Mouse (Mus musculus) kidney, postnatal 0 days (tissue): ENCODE data around the gene Zmiz1. TPM values are rescaled to one million over a fixed set of nuclear protein-coding genes. Genes with fewer than 3 reads are reported as not detected.

Experiments used
- ATAC-seq: fragments of 200-750 bp; cut with Nextera tagmentation; replicated peaks from 2 replicates; pipeline ENCODE4 v1.8.0; 2017; ENCODE audit warnings: low read depth, moderate number of reproducible peaks, moderate TSS enrichment, moderate library complexity; ENCODE audit not compliant: low FRiP score
- DNase-seq: peaks from one replicate; pipeline ENCODE4 v3.0.0-alpha.2; 2016; ENCODE audit warnings: low spot score
- H3K27ac ChIP-seq: fragments of 300-500 bp; sonication (generic); 2 replicates; pipeline ENCODE4 v1.5.1; 2014; ENCODE audit warnings: mild to moderate bottlenecking
- H3K27me3 ChIP-seq: fragments of 300-500 bp; sonication (generic); 2 replicates; pipeline ENCODE4 v1.6.1; 2014; ENCODE audit warnings: low read length, mixed read lengths; ENCODE audit not compliant: insufficient read depth
- H3K36me3 ChIP-seq: fragments of 300-500 bp; sonication (generic); 2 replicates; pipeline ENCODE4 v1.6.1; 2014; ENCODE audit warnings: low read length, mixed read lengths; ENCODE audit not compliant: insufficient read depth
- H3K4me1 ChIP-seq: fragments of 300-500 bp; sonication (generic); replicated peaks from 2 replicates; pipeline ENCODE4 v1.6.1; 2014; ENCODE audit warnings: antibody characterized with exemption, low read length, mixed read lengths; ENCODE audit not compliant: insufficient read depth
- H3K4me2 ChIP-seq: fragments of 300-500 bp; sonication (generic); 2 replicates; pipeline ENCODE4 v1.6.1; 2014; ENCODE audit warnings: mild to moderate bottlenecking, low read length, moderate library complexity, mixed read lengths
- H3K4me3 ChIP-seq: fragments of 300-500 bp; sonication (generic); replicated peaks from 2 replicates; pipeline ENCODE4 v1.5.1; 2014; ENCODE audit warnings: low read depth, low read length
- H3K9ac ChIP-seq: fragments of 300-500 bp; sonication (generic); 2 replicates; pipeline ENCODE4 v1.6.1; 2014; ENCODE audit warnings: low read depth, low read length
- H3K9me3 ChIP-seq: fragments of 300-500 bp; sonication (generic); replicated peaks from 2 replicates; pipeline ENCODE4 v1.6.1; 2016; ENCODE audit warnings: low read length, inconsistent platforms, mixed read lengths
- CTCF ChIP-seq: IDR thresholded peaks from 2 replicates; pipeline ENCODE4 v1.5.1; 2016; ENCODE audit warnings: antibody characterized with exemption, low read depth, mild to moderate bottlenecking, moderate library complexity
- WGBS: fragments of 180-500 bp; shearing (Covaris S2); extraction: QIAGEN DNeasy Blood & Tissue Kit; methylation state at CpG from one replicate; pipeline ENCODE4 v1.1.7; 2014; 5-methylcytosine and 5-hydroxymethylcytosine counted together
- polyA plus RNA-seq: library from polyadenylated mRNA; unstranded; fragments of >200 nt; fragmentation: Nextera tagmentation; extraction: Ambion mirVana; gene quantifications from 2 replicates; pipeline ENCODE4 v1.2.1, GENCODE M21; 2015

Gene Zmiz1
- polyA plus RNA-seq, 1 experiment from 2014 or later: 25.0 TPM

GRCm38 (mm10) chr14:25592522-25592921 lies 133.5 kb downstream of the Zmiz1 start:
- H3K9me3 ChIP-seq: no peaks in the 10 kb centered on the region
- no peak overlapping the region for H3K4me3 ChIP-seq
- peaks cover 17% of the 10 kb centered on the region for H3K4me1 ChIP-seq
- DNase-seq (no peak), ATAC-seq (no peak)
- no peaks in the 10 kb centered on the region for H3K27me3 ChIP-seq
- TF ChIP-seq CTCF: no peak
- 68% methylated on average over 6 of the region's 6 CpGs for WGBS
- H3K4me2 ChIP-seq: no peak overlapping the region
- no peak overlapping the region for H3K27ac ChIP-seq
- no peak overlapping the region for H3K9ac ChIP-seq
- H3K36me3 ChIP-seq: 0 out of 2 replicates have a peak, but pooled peaks cover 6% of the 10 kb centered on the region

- DNase-seq (no peak), ATAC-seq (no peak)
- Histone ChIP-seq H3K27me3 (no peaks in the 10 kb centered on the region), H3K27ac (no peak overlapping the region), H3K9me3 (no peaks in the 10 kb centered on the region), H3K4me1 (peaks cover 7% of the 10 kb centered on the region; the same call in 1 of the 2 replicates), H3K36me3 (peaks cover 18% of the 10 kb centered on the region; the same call in 1 of the 2 replicates), H3K9ac (0 out of 2 replicates have a peak overlapping the region, but pooled peaks have one; percentile 6), H3K4me3 (no peak overlapping the region), H3K4me2 (no peak overlapping the region)
- no peak for TF ChIP-seq CTCF
- WGBS: 70% methylated on average over 8 of the region's 8 CpGs
Observed at GRCm38 (mm10) chr14:25593876-25594275, 134.9 kb downstream of the Zmiz1 start.

GRCm38 (mm10) chr14:25594611-25595010 lies 135.6 kb downstream of the Zmiz1 start:
- H3K27me3 ChIP-seq: no peaks in the 10 kb centered on the region
- no peak overlapping the region for H3K4me3 ChIP-seq
- H3K36me3 ChIP-seq: peaks cover 17% of the 10 kb centered on the region; the same call in 1 of the 2 replicates
- TF ChIP-seq CTCF: no peak
- H3K27ac ChIP-seq: no peak overlapping the region
- no peaks in the 10 kb centered on the region for H3K9me3 ChIP-seq
- WGBS: 57% methylated on average over 4 of the region's 4 CpGs
- ATAC-seq (peak; percentile 70), DNase-seq (no peak)
- peaks cover 7% of the 10 kb centered on the region; the same call in 1 of the 2 replicates for H3K4me1 ChIP-seq
- no peak overlapping the region for H3K4me2 ChIP-seq
- H3K9ac ChIP-seq: no peak overlapping the region

GRCm38 (mm10) chr14:25598960-25599359 lies 140.0 kb downstream of the Zmiz1 start:
- ATAC-seq (no peak), DNase-seq (no peak)
- no peak for TF ChIP-seq CTCF
- peaks cover 5% of the 10 kb centered on the region; the same call in 1 of the 2 replicates for H3K4me1 ChIP-seq
- 87% methylated on average over 6 of the region's 6 CpGs for WGBS
- no peak overlapping the region for H3K27ac ChIP-seq
- H3K4me2 ChIP-seq: no peak overlapping the region
- no peaks in the 10 kb centered on the region for H3K9me3 ChIP-seq
- H3K36me3 ChIP-seq: peaks cover 16% of the 10 kb centered on the region; the same call in 1 of the 2 replicates
- no peak overlapping the region for H3K9ac ChIP-seq
- H3K4me3 ChIP-seq: no peak overlapping the region
- no peaks in the 10 kb centered on the region for H3K27me3 ChIP-seq

- WGBS: 78% methylated on average over 12 of the region's 12 CpGs
- no peaks in the 10 kb centered on the region for H3K9me3 ChIP-seq
- no peaks in the 10 kb centered on the region for H3K27me3 ChIP-seq
- no peak overlapping the region for H3K4me2 ChIP-seq
- ATAC-seq (no peak), DNase-seq (no peak)
- TF ChIP-seq CTCF: no peak
- H3K27ac ChIP-seq: no peak overlapping the region
- H3K4me3 ChIP-seq: no peak overlapping the region
- H3K9ac ChIP-seq: no peak overlapping the region
- peaks cover 16% of the 10 kb centered on the region; the same call in 1 of the 2 replicates for H3K36me3 ChIP-seq
- H3K4me1 ChIP-seq: no peaks in the 10 kb centered on the region
Observed at GRCm38 (mm10) chr14:25599934-25600333, 140.9 kb downstream of the Zmiz1 start.

GRCm38 (mm10) chr14:25600358-25600757 lies 141.4 kb downstream of the Zmiz1 start:
- H3K4me2 ChIP-seq: no peak overlapping the region
- 85% methylated on average over 7 of the region's 7 CpGs for WGBS
- H3K9me3 ChIP-seq: no peaks in the 10 kb centered on the region
- no peaks in the 10 kb centered on the region for H3K27me3 ChIP-seq
- peaks cover 16% of the 10 kb centered on the region; the same call in 1 of the 2 replicates for H3K36me3 ChIP-seq
- no peak for TF ChIP-seq CTCF
- H3K27ac ChIP-seq: no peak overlapping the region
- no peak overlapping the region for H3K9ac ChIP-seq
- H3K4me1 ChIP-seq: no peaks in the 10 kb centered on the region
- ATAC-seq (no peak), DNase-seq (no peak)
- H3K4me3 ChIP-seq: no peak overlapping the region

GRCm38 (mm10) chr14:25600951-25601350 lies 142.0 kb downstream of the Zmiz1 start:
- no peaks in the 10 kb centered on the region for H3K4me1 ChIP-seq
- H3K27ac ChIP-seq: no peak overlapping the region
- no peak overlapping the region for H3K4me3 ChIP-seq
- ATAC-seq (no peak), DNase-seq (peak; percentile 29)
- no peak overlapping the region for H3K4me2 ChIP-seq
- H3K9ac ChIP-seq: no peak overlapping the region; the same call in 1 of the 2 replicates
- WGBS: 47% methylated on average over 2 of the region's 2 CpGs
- no peaks in the 10 kb centered on the region for H3K9me3 ChIP-seq
- no peak for TF ChIP-seq CTCF
- H3K36me3 ChIP-seq: peaks cover 16% of the 10 kb centered on the region; the same call in 1 of the 2 replicates
- no peaks in the 10 kb centered on the region for H3K27me3 ChIP-seq
